In genomic region chr13:53470437-53471151, GRCm38 (mm10) we compare ENCODE assay signal across 14 mouse cellular contexts. TPM values are rescaled to one million over a fixed set of nuclear protein-coding genes. Genes with fewer than 3 reads are reported as not detected.
A peak's percentile ranks its signal among the peaks of the same experiment; 100 is the strongest.
DNase-seq lines count a peak whose midpoint lies in the region; ATAC-seq lines count a peak whose summit lies in the region.
"Had no signal": no experiment of that assay in that cellular context is flagged by ENCODE, and none has a peak within 500 bp of the region (broad histone marks: within the 10 kb centered on the region; RNA-seq: fewer than 3 reads in every experiment).

No protein-coding gene starts in this region.

- H3K27me3 ChIP-seq in heart, embryonic 12.5 days (replicated peaks), result peaks cover 52% of the 10 kb centered on the region
- H3K27me3 ChIP-seq in hindbrain, embryonic 11.5 days (ENCODE audit: control insufficient read depth, insufficient read depth, low read length), result peaks cover 74% of the 10 kb centered on the region

- 17% methylated on average over 9 of the region's 9 CpGs for WGBS in heart, embryonic 12.5 days
- WGBS in hindbrain, embryonic 11.5 days, result 2% methylated on average over 9 of the region's 9 CpGs

- no peak for DNase-seq in heart, postnatal 25 days (ENCODE audit: low spot score)
- peak; percentile 55 for DNase-seq in embryo, embryonic 10.5 days (ENCODE audit: low spot score)
- DNase-seq in hindbrain, embryonic 11.5 days (ENCODE audit: low spot score), result peak; percentile 32
- peak; percentile 37 for DNase-seq in neural tube, embryonic 10.5 days (ENCODE audit: extremely low spot score, low spot score)
- DNase-seq in right cerebral cortex, postnatal 4 days, result no peak
- no peak for DNase-seq in left cerebral cortex, postnatal 4 days
- no peak for DNase-seq in ovary, postnatal 36 days (ENCODE audit: low spot score)
- DNase-seq: adrenal gland, adult 8-10 months; thymus, adult 2 months had no signal

- H3K27ac ChIP-seq in heart, embryonic 12.5 days (ENCODE audit: poor library complexity, severe bottlenecking), result no peak overlapping the region
- H3K27ac ChIP-seq in hindbrain, embryonic 11.5 days (ENCODE audit: low read depth, low read length), result peak overlapping the region; percentile 56
- H3K27ac ChIP-seq: kidney, embryonic 15.5 days; liver, embryonic 15.5 days had no signal

- intact Hi-C loops in heart, postnatal 25 days (cut with DNase I), result no loop called here
- intact Hi-C loops in left cerebral cortex, postnatal 4 days (cut with DNase I), result no loop called here

- H3K4me2 ChIP-seq in heart, embryonic 12.5 days, result peak overlapping the region; percentile 86
- H3K4me2 ChIP-seq in hindbrain, embryonic 11.5 days (replicated peaks; ENCODE audit: low read depth, low read length), result peak overlapping the region; percentile 81
- H3K4me2 ChIP-seq: kidney, embryonic 15.5 days; liver, embryonic 15.5 days had no signal

- no peak for ATAC-seq in heart, embryonic 12.5 days (ENCODE audit: insufficient number of reproducible peaks, low FRiP score)
- ATAC-seq in hindbrain, embryonic 11.5 days (ENCODE audit: low FRiP score), result no peak

- H3K4me3 ChIP-seq in heart, embryonic 12.5 days, result peak overlapping the region; percentile 67
- H3K4me3 ChIP-seq in hindbrain, embryonic 11.5 days (ENCODE audit: low read depth, low read length), result peak overlapping the region; percentile 53
- H3K4me3 ChIP-seq: kidney, embryonic 15.5 days; liver, embryonic 15.5 days had no signal

- no peaks in the 10 kb centered on the region for H3K9me3 ChIP-seq in heart, embryonic 12.5 days (replicated peaks)
- no peaks in the 10 kb centered on the region for H3K9me3 ChIP-seq in hindbrain, embryonic 11.5 days (ENCODE audit: control insufficient read depth, low read length)
- H3K9me3 ChIP-seq: kidney, embryonic 15.5 days; liver, embryonic 15.5 days had no signal

- no peaks in the 10 kb centered on the region for H3K36me3 ChIP-seq in heart, embryonic 12.5 days
- H3K36me3 ChIP-seq in hindbrain, embryonic 11.5 days (ENCODE audit: control insufficient read depth, insufficient read depth, low read length), result no peaks in the 10 kb centered on the region
- H3K36me3 ChIP-seq: kidney, embryonic 15.5 days; liver, embryonic 15.5 days had no signal

- H3K4me1 ChIP-seq in heart, embryonic 12.5 days (replicated peaks), result peaks cover 33% of the 10 kb centered on the region
- no peaks in the 10 kb centered on the region; the same call in none of the 2 replicates for H3K4me1 ChIP-seq in hindbrain, embryonic 11.5 days (replicated peaks; ENCODE audit: control insufficient read depth, insufficient read depth, low read length)

- H3K9ac ChIP-seq in heart, embryonic 12.5 days, result peak overlapping the region; percentile 84
- peak overlapping the region; percentile 75; the same call in 1 of the 2 replicates for H3K9ac ChIP-seq in hindbrain, embryonic 11.5 days (ENCODE audit: low read depth, low read length)
- H3K9ac ChIP-seq: kidney, embryonic 15.5 days; liver, embryonic 15.5 days had no signal

RNA-seq across cellular contexts. Expression of gene Msx2, which starts 2.3 kb away (rescaled TPM):
- polyA plus RNA-seq in heart, embryonic 12.5 days (2016; fragmentation: Nextera tagmentation; extraction: Ambion mirVana), result 8.7 and 9.0 TPM in 2 replicates
- total RNA-seq in heart, postnatal 25 days (2021), result under 1 TPM; 0.59 to 0.91 TPM
- 58.3 and 66.3 TPM in 2 replicates for polyA plus RNA-seq in hindbrain, embryonic 11.5 days (2014; fragmentation: Nextera tagmentation; extraction: Ambion mirVana)
- under 1 TPM; 0.60 to 0.74 TPM for total RNA-seq in left cerebral cortex, postnatal 4 days (2021)
- total RNA-seq: megakaryocyte progenitor cell, adult 5-6 weeks had no signal
- polyA plus RNA-seq: liver, embryonic 15.5 days; spleen, adult 2 months had no signal

Comparison
In these comparisons a context has a peak if more than half of its experiments do, and no peak if none do; other contexts are left out.
1. DNase-seq: peak in embryo, embryonic 10.5 days (single experiment), hindbrain, embryonic 11.5 days (single experiment) and neural tube, embryonic 10.5 days (single experiment); none in heart, postnatal 25 days (single experiment), right cerebral cortex, postnatal 4 days (single experiment), left cerebral cortex, postnatal 4 days (single experiment) and ovary, postnatal 36 days (single experiment).